Mouse (Mus musculus): ENCODE measurements around the gene Slit3. TPM values are rescaled to one million over a fixed set of nuclear protein-coding genes. Genes with fewer than 3 reads are reported as not detected.
A peak's percentile ranks its signal among the peaks of the same experiment; 100 is the strongest.

The Slit3 gene
- total and polyA plus RNA-seq, 2 experiments from 2014 or later, result 5.6 to 15.0 TPM

DNA sequence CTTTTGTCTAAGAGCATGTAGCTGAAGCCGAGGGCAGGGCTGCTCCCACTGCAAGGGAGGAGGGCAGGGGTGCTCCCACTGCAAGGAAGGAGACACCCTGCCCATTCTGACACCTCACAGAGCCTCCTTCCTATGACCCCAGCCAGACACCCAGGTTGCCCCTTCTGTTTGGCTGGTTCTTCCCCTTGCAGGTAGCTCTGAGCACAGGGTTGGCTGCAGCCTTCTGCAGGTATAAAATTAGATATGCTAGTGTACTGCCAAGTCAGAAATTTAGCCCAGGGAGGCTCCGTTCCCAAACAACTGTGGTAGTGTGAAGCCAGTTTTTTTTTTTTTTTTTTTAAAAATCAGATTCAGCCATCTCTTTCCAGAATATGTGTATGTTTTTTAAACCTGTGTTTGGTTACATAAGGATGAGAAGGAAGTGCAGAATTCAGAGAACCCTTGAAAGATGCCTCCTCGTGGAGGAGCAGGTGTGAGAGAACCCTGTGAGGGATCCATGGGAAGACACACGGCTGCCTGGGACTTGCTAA is 39.7 kb downstream of the Slit3 start:
- Histone ChIP-seq H3K9me3 (ENCODE audit: low read length) (no peaks in the 10 kb centered on the region), H3K4me3 (ENCODE audit: low read depth, low read length) (no peak overlapping the region), H3K4me2 (ENCODE audit: low read depth) (no peak overlapping the region), H3K9ac (no peak overlapping the region), H3K27ac (ENCODE audit: low read depth, low read length) (no peak overlapping the region), H3K36me3 (ENCODE audit: insufficient read depth) (no peaks in the 10 kb centered on the region), H3K4me1 (ENCODE audit: insufficient read depth) (no peaks in the 10 kb centered on the region), H3K27me3 (ENCODE audit: insufficient read depth, low read length) (no peaks in the 10 kb centered on the region)
- no peak for DNase-seq
- ATAC-seq, result no peak
- 63% methylated on average over 4 of the region's 4 CpGs for WGBS
- no peak for TF ChIP-seq CTCF (IDR thresholded peaks at IDR 0.05; ENCODE audit: low read depth)

DNA sequence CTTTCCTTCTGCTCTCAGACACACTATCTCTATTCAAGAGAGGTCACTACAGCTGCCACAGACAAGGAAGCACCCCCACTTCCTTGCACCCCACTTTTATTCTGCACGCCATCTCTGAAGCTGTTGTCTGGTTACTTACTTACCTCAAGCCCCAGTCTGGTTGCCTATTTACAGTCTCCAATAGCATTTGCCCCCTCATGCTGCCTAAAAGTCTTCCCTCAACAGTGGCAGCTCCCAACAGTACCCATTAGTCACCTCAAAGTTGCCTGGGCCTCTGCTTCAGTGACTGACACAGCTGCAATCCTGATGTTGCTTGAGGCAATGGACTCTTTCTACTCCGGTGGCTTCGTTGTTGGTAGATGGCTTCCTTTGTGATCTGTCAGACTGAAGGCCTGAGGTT is 42.4 kb downstream of the Slit3 start:
- H3K4me3 ChIP-seq (ENCODE audit: low read depth, low read length), result no peak overlapping the region
- H3K27me3 ChIP-seq (ENCODE audit: insufficient read depth, low read length), result no peaks in the 10 kb centered on the region
- H3K9me3 ChIP-seq (ENCODE audit: low read length), result no peaks in the 10 kb centered on the region
- H3K4me1 ChIP-seq (ENCODE audit: insufficient read depth), result no peaks in the 10 kb centered on the region
- DNase-seq (no peak), ATAC-seq (no peak)
- H3K9ac ChIP-seq, result no peak overlapping the region
- 97% methylated on average over 3 of the region's 3 CpGs for WGBS
- H3K4me2 ChIP-seq (ENCODE audit: low read depth), result no peak overlapping the region
- no peaks in the 10 kb centered on the region for H3K36me3 ChIP-seq (ENCODE audit: insufficient read depth)
- no peak for TF ChIP-seq CTCF (IDR thresholded peaks at IDR 0.05; ENCODE audit: low read depth)
- H3K27ac ChIP-seq (ENCODE audit: low read depth, low read length), result no peak overlapping the region

DNA sequence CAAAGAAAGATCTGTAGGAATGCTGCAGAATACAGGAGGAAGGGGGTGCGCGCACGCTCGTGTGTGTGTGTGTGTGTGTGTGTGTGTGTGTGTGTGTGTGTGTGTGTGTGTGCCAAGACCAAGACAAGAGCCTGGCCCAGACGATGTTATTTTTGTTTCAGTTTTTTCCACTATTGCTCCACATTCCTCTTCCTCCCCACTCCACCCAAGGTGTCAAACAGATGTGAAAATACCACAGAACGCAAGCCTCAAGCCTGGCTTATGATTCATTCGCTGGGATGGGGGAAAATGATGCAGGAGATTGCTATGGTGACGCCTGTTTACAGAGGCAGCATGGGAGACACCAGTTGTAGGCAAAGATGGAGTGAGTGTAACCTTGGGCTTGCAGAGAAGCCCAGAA is 46.2 kb downstream of the Slit3 start:
- no peak for ATAC-seq
- TF ChIP-seq CTCF (IDR thresholded peaks at IDR 0.05; ENCODE audit: low read depth), result no peak
- Histone ChIP-seq H3K4me1 (ENCODE audit: insufficient read depth) (no peaks in the 10 kb centered on the region), H3K36me3 (ENCODE audit: insufficient read depth) (no peaks in the 10 kb centered on the region), H3K27me3 (ENCODE audit: insufficient read depth, low read length) (no peaks in the 10 kb centered on the region), H3K27ac (ENCODE audit: low read depth, low read length) (no peak overlapping the region), H3K4me3 (ENCODE audit: low read depth, low read length) (no peak overlapping the region), H3K4me2 (ENCODE audit: low read depth) (no peak overlapping the region), H3K9me3 (ENCODE audit: low read length) (no peaks in the 10 kb centered on the region), H3K9ac (no peak overlapping the region)
- WGBS, result 86% methylated on average over 8 of the region's 8 CpGs
- no peak for DNase-seq

DNA sequence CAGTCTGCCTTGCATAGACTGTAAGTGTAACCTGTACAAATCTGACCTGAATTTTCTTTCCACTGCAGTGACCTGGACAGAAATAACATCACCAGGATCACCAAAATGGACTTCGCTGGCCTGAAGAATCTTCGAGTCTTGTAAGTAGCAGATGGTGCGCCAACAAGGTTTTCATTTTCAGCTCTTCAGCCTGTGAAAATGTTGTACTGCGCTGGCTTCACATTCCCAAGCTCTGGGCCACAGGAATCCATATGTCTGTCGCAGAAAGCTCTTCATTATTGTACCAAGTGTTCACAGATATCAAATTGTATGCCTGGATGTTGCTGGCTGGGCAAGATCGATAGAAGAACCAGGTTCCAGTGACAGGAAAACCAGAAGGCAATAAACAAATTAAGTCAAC is 50.5 kb downstream of the Slit3 start:
- ATAC-seq, result no peak
- no peak overlapping the region for H3K4me2 ChIP-seq (ENCODE audit: low read depth)
- H3K4me3 ChIP-seq (ENCODE audit: low read depth, low read length), result no peak overlapping the region
- no peaks in the 10 kb centered on the region for H3K36me3 ChIP-seq (ENCODE audit: insufficient read depth)
- H3K4me1 ChIP-seq (ENCODE audit: insufficient read depth), result no peaks in the 10 kb centered on the region
- no peak overlapping the region for H3K9ac ChIP-seq
- H3K27me3 ChIP-seq (ENCODE audit: insufficient read depth, low read length), result no peaks in the 10 kb centered on the region
- no peak for DNase-seq
- H3K27ac ChIP-seq (ENCODE audit: low read depth, low read length), result no peak overlapping the region
- no peak for TF ChIP-seq CTCF (IDR thresholded peaks at IDR 0.05; ENCODE audit: low read depth)
- H3K9me3 ChIP-seq (ENCODE audit: low read length), result no peaks in the 10 kb centered on the region
- 81% methylated on average over 6 of the region's 6 CpGs for WGBS

DNA sequence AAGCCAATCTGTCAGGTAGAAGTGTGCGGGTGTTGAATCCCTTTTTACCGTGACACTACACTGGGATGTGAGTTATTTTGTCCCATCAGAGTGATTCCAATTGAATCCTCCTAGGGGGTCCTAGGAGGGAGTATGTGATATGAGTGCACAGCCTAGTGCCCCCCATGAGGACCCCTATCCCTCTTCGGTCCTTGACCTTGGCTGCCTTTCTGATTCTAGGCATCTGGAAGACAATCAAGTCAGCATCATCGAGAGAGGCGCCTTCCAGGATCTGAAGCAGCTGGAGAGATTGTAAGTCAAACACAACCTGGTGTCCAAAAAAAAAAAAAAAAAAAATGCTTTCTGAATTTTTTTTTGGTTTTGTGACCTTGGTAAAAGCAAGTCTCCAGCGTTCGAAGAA is 56.5 kb downstream of the Slit3 start:
- no peak overlapping the region for H3K27ac ChIP-seq (ENCODE audit: low read depth, low read length)
- no peak overlapping the region for H3K4me3 ChIP-seq (ENCODE audit: low read depth, low read length)
- H3K36me3 ChIP-seq (ENCODE audit: insufficient read depth), result no peaks in the 10 kb centered on the region
- H3K27me3 ChIP-seq (ENCODE audit: insufficient read depth, low read length), result no peaks in the 10 kb centered on the region
- no peaks in the 10 kb centered on the region for H3K9me3 ChIP-seq (ENCODE audit: low read length)
- DNase-seq (no peak), ATAC-seq (no peak)
- H3K4me1 ChIP-seq (ENCODE audit: insufficient read depth), result no peaks in the 10 kb centered on the region
- H3K9ac ChIP-seq, result no peak overlapping the region
- H3K4me2 ChIP-seq (ENCODE audit: low read depth), result no peak overlapping the region
- WGBS, result 89% methylated on average over 7 of the region's 7 CpGs
- TF ChIP-seq CTCF (IDR thresholded peaks at IDR 0.05; ENCODE audit: low read depth), result no peak

DNA sequence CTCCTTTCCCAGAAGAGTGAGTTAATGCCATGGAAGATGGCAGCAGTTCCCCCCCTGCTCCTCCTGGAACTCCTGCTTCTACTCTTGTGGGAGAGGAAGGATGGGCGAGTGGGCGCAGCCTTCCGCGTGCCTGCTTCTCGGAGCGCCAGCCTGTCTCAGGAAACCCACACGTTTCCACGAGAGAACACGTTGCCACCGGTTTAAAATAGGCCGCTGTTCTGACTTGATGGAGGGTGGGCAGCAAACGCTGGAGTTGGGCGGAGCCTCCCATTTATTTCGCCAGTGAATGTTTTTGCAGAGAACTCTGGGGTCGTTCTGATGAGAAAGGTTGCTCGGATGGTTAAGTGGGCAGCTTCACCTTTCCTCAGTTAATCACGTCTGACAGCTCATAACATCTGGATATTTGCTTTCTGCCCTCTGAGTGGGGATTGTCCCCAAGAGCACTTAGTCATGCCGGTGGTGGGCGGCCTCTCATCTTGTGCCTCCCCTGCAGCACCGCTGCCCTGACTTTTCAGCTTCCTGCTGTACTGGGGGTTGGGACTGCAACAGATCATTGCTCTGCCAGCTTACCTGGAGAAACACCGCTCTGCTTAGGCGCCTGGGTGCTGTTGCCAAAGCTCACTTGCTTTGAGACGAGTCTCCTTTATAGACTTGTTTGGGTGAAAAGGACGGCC is 57.3 kb downstream of the Slit3 start:
- H3K27me3 ChIP-seq (ENCODE audit: insufficient read depth, low read length), result no peaks in the 10 kb centered on the region
- ATAC-seq (no peak), DNase-seq (no peak)
- WGBS, result 56% methylated on average over 24 of the region's 24 CpGs
- no peak overlapping the region for H3K4me3 ChIP-seq (ENCODE audit: low read depth, low read length)
- H3K4me2 ChIP-seq (ENCODE audit: low read depth), result no peak overlapping the region
- H3K36me3 ChIP-seq (ENCODE audit: insufficient read depth), result no peaks in the 10 kb centered on the region
- H3K4me1 ChIP-seq (ENCODE audit: insufficient read depth), result no peaks in the 10 kb centered on the region
- no peak for TF ChIP-seq CTCF (IDR thresholded peaks at IDR 0.05; ENCODE audit: low read depth)
- H3K9me3 ChIP-seq (ENCODE audit: low read length), result no peaks in the 10 kb centered on the region
- no peak overlapping the region for H3K27ac ChIP-seq (ENCODE audit: low read depth, low read length)
- no peak overlapping the region for H3K9ac ChIP-seq

DNA sequence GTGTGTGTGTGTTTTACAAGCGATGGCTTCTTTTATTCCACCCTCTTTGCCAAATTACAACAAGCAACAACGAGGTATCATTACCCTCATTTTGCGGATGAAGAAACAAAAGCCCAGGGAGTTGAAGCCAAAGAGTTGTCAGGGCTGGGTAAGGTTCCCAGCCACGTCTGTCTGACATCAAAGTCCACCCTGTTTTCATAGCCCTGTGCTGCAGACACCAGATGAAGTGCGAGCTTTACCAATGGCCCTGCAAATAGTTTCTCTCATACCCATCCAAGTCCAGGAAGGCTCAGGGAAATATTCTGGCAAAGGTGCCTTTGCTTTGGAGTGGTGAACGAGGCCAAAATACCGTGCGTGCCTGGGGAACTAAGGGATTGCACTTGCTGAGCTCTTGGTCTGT is 58.3 kb downstream of the Slit3 start:
- no peaks in the 10 kb centered on the region for H3K4me1 ChIP-seq (ENCODE audit: insufficient read depth)
- no peak for TF ChIP-seq CTCF (IDR thresholded peaks at IDR 0.05; ENCODE audit: low read depth)
- peak; percentile 38; the same call in 1 of the 2 replicates for ATAC-seq
- no peaks in the 10 kb centered on the region for H3K36me3 ChIP-seq (ENCODE audit: insufficient read depth)
- H3K4me2 ChIP-seq (ENCODE audit: low read depth), result no peak overlapping the region
- H3K27ac ChIP-seq (ENCODE audit: low read depth, low read length), result no peak overlapping the region
- WGBS, result 28% methylated on average over 8 of the region's 8 CpGs
- H3K4me3 ChIP-seq (ENCODE audit: low read depth, low read length), result no peak overlapping the region
- H3K9ac ChIP-seq, result no peak overlapping the region
- no peak for DNase-seq
- no peaks in the 10 kb centered on the region for H3K9me3 ChIP-seq (ENCODE audit: low read length)
- no peaks in the 10 kb centered on the region for H3K27me3 ChIP-seq (ENCODE audit: insufficient read depth, low read length)

Data from forebrain, postnatal 0 days (tissue).